ENCODE assay signal across 23 mouse cellular contexts in the genomic region with DNA sequence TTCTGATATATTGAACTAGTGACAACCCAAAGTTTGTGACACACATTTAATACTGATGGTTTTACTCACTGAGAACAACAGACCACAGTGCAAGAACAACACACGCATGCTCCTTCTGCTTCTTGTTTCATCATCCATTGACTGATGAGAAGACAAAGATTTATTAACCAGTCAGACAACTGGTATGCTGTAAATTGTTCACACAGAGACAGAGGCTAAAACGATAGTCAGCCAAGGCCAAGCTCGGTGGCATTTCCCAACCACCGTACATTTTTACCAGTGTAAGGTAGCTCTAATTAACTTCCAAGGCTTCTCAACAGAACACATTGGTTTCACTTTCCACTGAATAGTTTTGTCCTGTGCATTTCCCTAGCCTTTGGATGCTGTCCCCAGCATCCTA.
DNase-seq lines count a peak whose midpoint lies in the region; ATAC-seq and TF ChIP-seq lines count a peak whose summit lies in the region.
"Had no signal": no experiment of that assay in that cellular context is flagged by ENCODE, and none has a peak within 500 bp of the region (broad histone marks: within the 10 kb centered on the region; RNA-seq: fewer than 3 reads in every experiment).

No protein-coding gene starts in this region.

- DNase-seq in adrenal gland, adult 8-10 months = peak; percentile 13
- DNase-seq in adrenal gland, postnatal 10 days = no peak
- peak; percentile 2 for DNase-seq in MEL (ENCODE audit: low read depth, low spot score)
- DNase-seq in Muller cell, postnatal 12 days (ENCODE audit: inconsistent ontology term) = peak; percentile 75
- no peak for DNase-seq in right cerebral cortex, postnatal 36 days (ENCODE audit: low spot score in 2 of 2)
- no peak for DNase-seq in thymus, postnatal 14 days
- DNase-seq: adrenal gland, postnatal 25 days; cerebellum, adult 11 months; cerebellum, adult 18-20 months; cerebellum, adult 8-10 months; cerebellum, adult 9-11 months; cerebellum, postnatal 14 days; cerebellum, postnatal 36 days; embryo, embryonic 11 days had no signal

- TF ChIP-seq RAD21 in MEL (IDR thresholded peaks at IDR 0.05; ENCODE audit: low read depth, low read length) = no peak

- H3K36me3 ChIP-seq in intestine, postnatal 0 days (ENCODE audit: control insufficient read depth, insufficient read depth) = no peaks in the 10 kb centered on the region
- H3K36me3 ChIP-seq in intestine, embryonic 16.5 days (ENCODE audit: control insufficient read depth, insufficient read depth, low read length) = no peaks in the 10 kb centered on the region
- no peaks in the 10 kb centered on the region for H3K36me3 ChIP-seq in MEL (ENCODE audit: control insufficient read depth in 1 of 2, insufficient read depth in 2 of 2, low read length in 2 of 2)
- H3K36me3 ChIP-seq: embryonic facial prominence, embryonic 13.5 days; embryonic facial prominence, embryonic 15.5 days; forebrain, embryonic 10.5 days; forebrain, embryonic 12.5 days had no signal

- TF ChIP-seq CTCF in intestine, postnatal 0 days (IDR thresholded peaks at IDR 0.05; ENCODE audit: low read depth) = no peak
- no peak for TF ChIP-seq CTCF in MEL (IDR thresholded peaks at IDR 0.05 in 2 of 3, conservative IDR thresholded peaks at IDR 0.05 in 1 of 3; ENCODE audit: control insufficient read depth in 1 of 3, insufficient read depth in 1 of 3, low read depth in 2 of 3, low read length in 3 of 3, poor library complexity in 1 of 3, severe bottlenecking in 1 of 3)

- H3K4me3 ChIP-seq in intestine, postnatal 0 days (ENCODE audit: low read depth, low read length) = no peak overlapping the region
- H3K4me3 ChIP-seq in intestine, embryonic 16.5 days (ENCODE audit: low read length) = no peak overlapping the region
- no peak overlapping the region for H3K4me3 ChIP-seq in MEL (ENCODE audit: control insufficient read depth in 1 of 2, insufficient read depth in 1 of 2, low read depth in 2 of 2, low read length in 2 of 2)
- H3K4me3 ChIP-seq: embryonic facial prominence, embryonic 13.5 days; embryonic facial prominence, embryonic 15.5 days; erythroblast, embryonic 14.5 days; forebrain, embryonic 10.5 days; forebrain, embryonic 12.5 days had no signal

- no peak for TF ChIP-seq EP300 in MEL (IDR thresholded peaks at IDR 0.05; ENCODE audit: low read depth in 1 of 2, low read length in 2 of 2)

- WGBS in intestine, postnatal 0 days = 25% methylated on average over 4 of the region's 4 CpGs
- 35% methylated on average over 4 of the region's 4 CpGs for WGBS in intestine, embryonic 16.5 days

- H3K79me2 ChIP-seq in MEL (ENCODE audit: control insufficient read depth, insufficient read depth, low read length, poor library complexity) = no peaks in the 10 kb centered on the region

- no peak overlapping the region for H3K9ac ChIP-seq in intestine, postnatal 0 days (ENCODE audit: low read depth, low read length)
- H3K9ac ChIP-seq in intestine, embryonic 16.5 days (ENCODE audit: low read depth, low read length) = no peak overlapping the region
- no peak overlapping the region for H3K9ac ChIP-seq in MEL (ENCODE audit: control insufficient read depth, low read depth, low read length, poor library complexity, severe bottlenecking)
- H3K9ac ChIP-seq: embryonic facial prominence, embryonic 13.5 days; embryonic facial prominence, embryonic 15.5 days; forebrain, embryonic 12.5 days had no signal

- H3K4me2 ChIP-seq in intestine, postnatal 0 days (replicated peaks; ENCODE audit: low read depth) = no peak overlapping the region
- no peak overlapping the region for H3K4me2 ChIP-seq in intestine, embryonic 16.5 days (ENCODE audit: low read depth, low read length)
- H3K4me2 ChIP-seq: embryonic facial prominence, embryonic 13.5 days; embryonic facial prominence, embryonic 15.5 days; forebrain, embryonic 12.5 days had no signal

- H3K27ac ChIP-seq in intestine, postnatal 0 days (ENCODE audit: low read depth, low read length) = no peak overlapping the region
- H3K27ac ChIP-seq in intestine, embryonic 16.5 days (ENCODE audit: low read length) = no peak overlapping the region
- H3K27ac ChIP-seq in MEL (ENCODE audit: control insufficient read depth, low read depth, low read length) = no peak overlapping the region
- H3K27ac ChIP-seq: embryonic facial prominence, embryonic 13.5 days; embryonic facial prominence, embryonic 15.5 days; forebrain, embryonic 10.5 days; forebrain, embryonic 12.5 days had no signal

- no peaks in the 10 kb centered on the region for H3K4me1 ChIP-seq in intestine, postnatal 0 days (replicated peaks; ENCODE audit: control insufficient read depth, insufficient read depth, low read length)
- no peaks in the 10 kb centered on the region for H3K4me1 ChIP-seq in intestine, embryonic 16.5 days (ENCODE audit: control insufficient read depth, insufficient read depth, low read length)
- no peaks in the 10 kb centered on the region for H3K4me1 ChIP-seq in MEL (ENCODE audit: control insufficient read depth in 1 of 2, insufficient read depth in 2 of 2, low read length in 2 of 2)
- H3K4me1 ChIP-seq: embryonic facial prominence, embryonic 15.5 days; forebrain, embryonic 10.5 days; forebrain, embryonic 12.5 days had no signal

- ATAC-seq in intestine, postnatal 0 days = peak; percentile 22; the same call in 1 of the 2 replicates
- ATAC-seq in intestine, embryonic 16.5 days = no peak
- ATAC-seq: forebrain, embryonic 14.5 days; forebrain, embryonic 16.5 days had no signal

- no peak for TF ChIP-seq POLR2A in MEL (IDR thresholded peaks at IDR 0.05; ENCODE audit: control insufficient read depth in 1 of 2, insufficient read depth in 1 of 2, low read depth in 1 of 2, low read length in 2 of 2, poor library complexity in 1 of 2)

- H3K9me3 ChIP-seq in intestine, postnatal 0 days (ENCODE audit: control insufficient read depth) = no peaks in the 10 kb centered on the region
- no peaks in the 10 kb centered on the region for H3K9me3 ChIP-seq in intestine, embryonic 16.5 days (ENCODE audit: control insufficient read depth, low read length)
- no peaks in the 10 kb centered on the region for H3K9me3 ChIP-seq in MEL (replicated peaks; ENCODE audit: insufficient read depth, low read length)
- H3K9me3 ChIP-seq: embryonic facial prominence, embryonic 13.5 days; embryonic facial prominence, embryonic 15.5 days; forebrain, embryonic 10.5 days; forebrain, embryonic 12.5 days had no signal

- H3K27me3 ChIP-seq in intestine, postnatal 0 days (replicated peaks; ENCODE audit: control insufficient read depth, insufficient read depth, low read length) = no peaks in the 10 kb centered on the region
- no peaks in the 10 kb centered on the region for H3K27me3 ChIP-seq in intestine, embryonic 16.5 days (replicated peaks; ENCODE audit: control insufficient read depth, insufficient read depth, low read length)
- H3K27me3 ChIP-seq in MEL (ENCODE audit: control insufficient read depth in 1 of 2, insufficient read depth in 2 of 2, low read length in 2 of 2) = no peaks in the 10 kb centered on the region
- H3K27me3 ChIP-seq: embryonic facial prominence, embryonic 13.5 days; embryonic facial prominence, embryonic 15.5 days; forebrain, embryonic 12.5 days had no signal

TF ChIP-seq in MEL, 35 proteins besides CTCF, POLR2A, EP300 and RAD21:
- TF ChIP-seq GABPA (IDR thresholded peaks at IDR 0.05; ENCODE audit: low read depth, low read length) (no peak), MYC (IDR thresholded peaks at IDR 0.05; ENCODE audit: low read depth, low read length) (no peak), ZMIZ1 (IDR thresholded peaks at IDR 0.05; ENCODE audit: low read depth, low read length) (no peak), NELFE (IDR thresholded peaks at IDR 0.05; ENCODE audit: low read depth, low read length) (no peak), MAX (IDR thresholded peaks at IDR 0.05; ENCODE audit: low read length) (no peak), KAT2A (conservative IDR thresholded peaks at IDR 0.05; ENCODE audit: low read depth, low read length) (no peak), MYB (IDR thresholded peaks at IDR 0.05; ENCODE audit: low read depth, low read length) (no peak), BHLHE40 (IDR thresholded peaks at IDR 0.05; ENCODE audit: borderline replicate concordance, low read depth, low read length) (no peak), UBTF (IDR thresholded peaks at IDR 0.05; ENCODE audit: borderline replicate concordance, insufficient read depth, low read depth, low read length) (no peak), JUND (IDR thresholded peaks at IDR 0.05; ENCODE audit: low read depth, low read length) (no peak), MXI1 (IDR thresholded peaks at IDR 0.05; ENCODE audit: low read depth, low read length) (no peak), MAZ (IDR thresholded peaks at IDR 0.05; ENCODE audit: low read depth, low read length) (no peak), POLR2AphosphoS2 (IDR thresholded peaks at IDR 0.05; ENCODE audit: low read length) (no peak), ZNF384 (IDR thresholded peaks at IDR 0.05; ENCODE audit: low read depth, low read length) (no peak), CHD2 (IDR thresholded peaks at IDR 0.05; ENCODE audit: low read length) (no peak), SIN3A (IDR thresholded peaks at IDR 0.05; ENCODE audit: low read length) (no peak), E2F4 (IDR thresholded peaks at IDR 0.05; ENCODE audit: borderline replicate concordance, low read depth, low read length) (no peak), ZKSCAN1 (IDR thresholded peaks at IDR 0.05; ENCODE audit: low read depth, low read length) (no peak), ZC3H11A (IDR thresholded peaks at IDR 0.05; ENCODE audit: low read depth, low read length) (no peak)

Comparison
In these comparisons a context has a peak if more than half of its experiments do, and no peak if none do; other contexts are left out.
1. DNase-seq: peak in adrenal gland, adult 8-10 months (single experiment), MEL (single experiment) and Muller cell, postnatal 12 days (single experiment); none in adrenal gland, postnatal 10 days (single experiment), right cerebral cortex, postnatal 36 days (0 of 2) and thymus, postnatal 14 days (single experiment).